Mouse (Mus musculus): Measurements from ENCODE around the gene Frmd4a.

Frmd4a gene

GRCm38 (mm10) chr2:4142221-4142950 lies 124.9 kb downstream of the Frmd4a start:
- DNase-seq: no peak

GRCm38 (mm10) chr2:4144424-4144823 lies 126.9 kb downstream of the Frmd4a start:
- DNase-seq: no peak

DNA sequence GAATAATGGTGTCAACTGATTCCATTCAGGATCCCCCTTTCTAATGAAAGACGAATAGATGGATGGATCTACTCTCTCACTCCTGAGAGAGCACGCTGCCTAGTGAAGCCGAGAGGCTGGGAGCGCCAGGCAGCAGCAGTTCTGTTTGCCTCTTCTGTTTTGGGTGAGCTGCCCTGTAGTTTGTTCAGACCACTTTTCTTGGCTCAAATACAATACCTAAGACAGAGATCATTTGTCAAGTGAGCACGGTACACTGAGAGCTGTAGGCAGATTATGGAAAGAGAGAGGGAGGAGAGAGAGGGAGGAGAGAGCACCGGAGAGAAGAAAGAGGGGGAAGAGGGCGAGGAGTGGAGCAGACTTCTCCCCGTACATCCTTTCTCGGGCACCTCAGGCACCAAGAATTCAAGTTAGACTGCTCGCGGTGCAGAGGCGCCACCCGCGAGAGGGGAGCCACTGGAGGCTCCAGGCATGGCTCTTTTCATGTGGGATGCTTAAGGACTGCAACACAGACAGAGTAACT lies 135.1 kb downstream of the Frmd4a start:
- no peak for DNase-seq

- peak; percentile 13 for DNase-seq
These were observed 135.7 kb downstream of the Frmd4a start for GRCm38 (mm10) chr2:4153131-4153631.

- no peak for DNase-seq
These were observed 136.6 kb downstream of the Frmd4a start for GRCm38 (mm10) chr2:4154036-4154653.

GRCm38 (mm10) chr2:4154654-4155047 lies 137.1 kb downstream of the Frmd4a start:
- no peak for DNase-seq

GRCm38 (mm10) chr2:4155406-4155805 lies 137.9 kb downstream of the Frmd4a start:
- DNase-seq: no peak

DNA sequence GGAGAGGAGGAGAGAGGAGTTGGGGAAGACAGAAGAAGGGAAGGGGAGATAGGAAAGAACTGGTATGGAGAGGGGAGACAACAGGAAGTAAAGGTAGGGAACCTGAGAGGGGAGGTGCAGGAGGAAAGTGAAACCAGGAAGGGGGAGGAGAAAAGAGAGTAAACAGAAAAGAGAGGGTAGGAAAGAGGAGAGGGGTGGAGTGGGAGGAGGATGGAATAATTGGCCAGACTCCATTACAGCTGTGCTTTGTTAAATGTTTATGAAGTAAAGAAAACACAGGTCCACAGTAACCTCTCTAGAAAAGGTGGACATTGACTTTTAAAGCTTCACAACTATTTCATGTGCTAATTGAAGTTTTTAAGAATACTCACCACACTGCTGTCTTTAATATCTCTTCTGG lies 139.0 kb downstream of the Frmd4a start:
- DNase-seq: no peak

DNA sequence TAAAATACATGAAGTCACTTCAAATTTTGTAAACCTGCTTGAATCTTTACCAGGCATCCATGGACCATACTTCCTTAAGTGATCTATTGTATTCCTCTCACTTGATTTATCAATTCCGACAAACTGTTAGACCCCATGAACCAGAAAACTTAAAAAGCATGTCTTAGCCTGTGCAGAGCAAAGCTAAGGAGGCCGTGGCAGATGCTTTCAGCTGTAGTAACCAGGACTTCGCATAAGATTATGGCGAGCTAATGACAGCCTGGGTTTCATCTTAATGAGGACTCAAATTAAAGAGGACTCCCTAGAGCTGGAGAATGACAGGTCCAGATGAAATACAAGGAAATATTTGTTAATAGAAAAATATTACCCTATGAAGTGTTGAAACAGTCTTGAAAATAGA lies 139.9 kb downstream of the Frmd4a start:
- DNase-seq: no peak

GRCm38 (mm10) chr2:4159574-4160203 lies 142.2 kb downstream of the Frmd4a start:
- no peak for DNase-seq

GRCm38 (mm10) chr2:4166191-4166590 lies 148.7 kb downstream of the Frmd4a start:
- no peak for DNase-seq

DNA sequence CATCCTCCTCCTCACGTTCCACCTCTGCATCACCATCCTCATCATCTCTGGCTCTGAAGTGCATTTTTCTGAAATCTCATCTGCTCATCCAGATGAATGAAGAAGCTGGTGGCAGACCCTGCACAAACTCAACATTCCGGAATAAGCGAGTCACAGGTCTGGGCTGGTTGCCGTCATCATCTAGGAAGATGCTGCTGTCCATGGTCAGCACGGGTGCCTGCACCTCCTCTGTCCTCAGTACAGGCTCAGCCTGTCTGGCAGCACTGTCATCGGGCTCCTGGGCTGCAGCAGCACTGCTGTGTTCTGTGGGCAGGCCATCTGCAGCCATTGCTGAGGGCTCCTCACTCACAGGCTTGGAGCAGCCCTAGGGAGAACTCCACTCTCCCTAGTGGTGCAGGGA lies 149.6 kb downstream of the Frmd4a start:
- no peak for DNase-seq

- DNase-seq: no peak
These were observed 152.2 kb downstream of the Frmd4a start for GRCm38 (mm10) chr2:4169726-4170125.

DNA sequence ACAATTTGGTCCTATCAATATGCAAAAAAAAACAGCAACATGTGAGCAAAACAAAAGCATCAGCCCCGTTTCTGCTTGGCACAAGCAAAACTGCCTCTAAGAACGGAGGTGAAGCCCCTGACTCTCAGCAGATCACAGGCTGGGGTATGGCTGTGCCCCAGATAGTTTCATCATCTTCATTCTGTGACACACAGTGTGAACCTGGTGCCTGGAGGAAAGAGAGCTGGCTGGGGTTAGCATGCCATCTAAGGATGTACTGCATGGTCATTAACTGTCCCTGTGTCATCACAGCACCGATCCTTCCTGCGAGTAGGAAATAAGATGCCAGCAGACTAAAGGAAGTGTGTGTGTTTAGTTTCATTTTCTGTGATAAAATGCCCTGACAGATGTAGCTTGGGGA lies 152.7 kb downstream of the Frmd4a start:
- DNase-seq: no peak

GRCm38 (mm10) chr2:4184991-4185390 lies 167.5 kb downstream of the Frmd4a start:
- DNase-seq: no peak

DNA sequence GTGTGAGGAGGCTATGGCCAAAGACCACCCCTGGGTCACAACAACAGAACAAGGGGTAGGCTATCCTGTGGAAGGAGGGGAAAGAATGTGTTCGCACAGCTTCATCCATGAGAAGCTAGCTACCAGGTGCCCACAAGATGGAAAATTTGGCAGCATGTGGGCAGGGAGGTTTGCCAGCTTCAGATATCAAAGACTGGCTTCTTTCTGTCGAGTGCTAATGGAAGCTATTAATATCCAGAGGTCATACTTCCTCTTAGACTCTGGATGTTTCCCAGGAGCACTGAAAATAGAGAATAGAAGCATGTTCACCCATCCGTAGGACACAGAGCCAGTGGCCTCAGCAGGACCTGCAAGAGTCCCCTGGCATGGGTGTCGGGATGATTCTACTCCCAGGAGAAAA lies 170.0 kb downstream of the Frmd4a start:
- DNase-seq: peak; percentile 54

DNA sequence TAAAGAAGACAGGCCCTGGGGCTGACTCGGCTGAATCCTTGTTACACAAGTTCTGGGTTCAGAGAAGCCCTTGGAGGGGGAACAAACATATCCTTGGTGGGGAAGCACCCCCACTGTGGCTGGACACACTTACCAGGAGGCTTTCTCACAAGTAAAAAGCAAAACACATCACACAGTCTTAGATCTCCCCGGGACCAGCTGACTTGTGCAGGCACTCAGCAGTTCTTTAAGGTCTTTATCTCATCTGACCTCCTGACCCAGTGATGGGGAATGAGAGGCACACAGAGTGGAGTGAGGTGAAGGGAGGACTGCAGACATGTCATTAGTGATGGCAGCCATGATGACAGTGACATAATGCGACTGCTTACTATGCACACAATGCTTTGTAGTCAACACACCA lies 170.8 kb downstream of the Frmd4a start:
- DNase-seq: no peak

DNA sequence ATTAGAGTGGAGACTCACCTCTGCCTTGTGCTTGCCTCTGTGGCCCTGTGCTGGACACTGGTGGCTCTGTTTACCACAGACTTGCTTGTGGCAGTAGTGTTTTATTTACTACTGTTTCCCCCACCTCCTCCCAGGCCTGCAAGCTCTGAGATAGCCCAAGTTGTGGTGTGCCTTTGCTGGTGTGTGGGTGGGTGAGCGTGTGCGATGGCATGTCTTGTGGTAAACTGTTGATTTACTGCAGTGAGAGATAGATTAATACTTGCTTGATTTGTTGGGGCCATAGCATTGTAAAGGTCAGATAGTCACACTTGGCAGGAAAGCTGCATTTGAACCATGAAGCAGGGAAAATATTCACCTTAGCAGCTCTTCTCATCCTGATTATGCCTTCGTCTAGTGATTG lies 172.8 kb downstream of the Frmd4a start:
- DNase-seq: no peak

GRCm38 (mm10) chr2:4190995-4191394 lies 173.5 kb downstream of the Frmd4a start:
- no peak for DNase-seq

DNA sequence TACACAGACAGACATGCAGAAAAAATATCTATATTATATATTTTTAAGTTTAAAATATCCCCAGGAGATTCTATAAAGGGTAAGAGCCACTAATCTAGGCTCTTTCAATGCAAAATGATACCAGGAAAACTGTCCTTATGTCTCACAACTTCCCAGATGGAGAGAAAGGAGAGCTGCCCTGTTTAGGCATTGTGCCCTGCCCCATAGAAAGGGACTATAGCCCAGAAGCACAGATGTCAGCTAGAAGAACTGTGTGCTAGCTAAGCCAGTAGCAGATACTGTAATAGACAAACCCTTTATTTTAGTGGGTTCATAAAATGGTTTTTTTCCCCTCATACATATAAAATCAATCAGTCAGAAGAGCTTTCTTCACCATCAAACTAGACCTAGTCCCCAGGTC lies 175.7 kb downstream of the Frmd4a start:
- DNase-seq: no peak

GRCm38 (mm10) chr2:4194324-4195014 lies 177.0 kb downstream of the Frmd4a start:
- DNase-seq: no peak

DNA sequence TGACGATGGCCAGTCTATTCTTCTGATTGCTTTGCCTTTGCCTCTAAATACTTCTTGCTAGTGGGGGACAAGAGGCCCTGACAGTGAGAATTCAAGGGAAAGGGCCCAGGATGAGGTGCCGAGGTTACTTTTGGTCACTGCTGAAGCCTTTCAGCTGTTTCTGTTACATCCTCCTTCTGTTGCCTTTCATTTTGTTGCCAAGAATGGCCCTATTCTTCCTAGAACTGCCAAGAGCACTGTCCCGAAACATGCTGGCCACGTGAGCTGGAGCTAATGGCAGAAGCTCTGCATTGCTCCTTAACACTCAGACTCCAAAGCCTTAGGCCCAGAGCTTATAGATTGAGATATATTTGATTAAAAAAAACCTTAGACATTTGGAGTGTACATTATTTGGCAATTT lies 178.5 kb downstream of the Frmd4a start:
- DNase-seq: peak; percentile 39

GRCm38 (mm10) chr2:4209234-4209633 lies 191.7 kb downstream of the Frmd4a start:
- no peak for DNase-seq

Data from cerebellum, adult 9-10 months (tissue).